Mouse (Mus musculus) heart, adult 2 months (tissue): ENCODE data around the gene Tbccd1. TPM values are rescaled to one million over a fixed set of nuclear protein-coding genes. Genes with fewer than 3 reads are reported as not detected.

ENCODE experiments used
- DNase-seq, 2 experiments: peaks; one replicate each; pipeline ENCODE4 v3.0.0; 2021
- H3K27ac ChIP-seq: fragments of 200-600 bp; 2 replicates; pipeline ENCODE4 v1.8.1; 2022
- H3K27me3 ChIP-seq: fragments of 200-500 bp; 2 replicates; pipeline ENCODE4 v1.6.1; 2012; ENCODE audit warnings: mild to moderate bottlenecking, low read length, inconsistent platforms, mixed read lengths; ENCODE audit not compliant: control insufficient read depth, insufficient read depth
- H3K36me3 ChIP-seq: fragments of 200-500 bp; 2 replicates; pipeline ENCODE4 v1.6.1; 2012; ENCODE audit warnings: low read length, inconsistent platforms; ENCODE audit not compliant: control insufficient read depth, insufficient read depth
- H3K4me1 ChIP-seq: fragments of 200-500 bp; 2 replicates; pipeline ENCODE4 v1.6.1; 2011; ENCODE audit warnings: low read length; ENCODE audit not compliant: control insufficient read depth, insufficient read depth
- H3K4me3 ChIP-seq: fragments of 200-600 bp; 2 replicates; pipeline ENCODE4 v1.8.1; 2022
- H3K79me2 ChIP-seq: fragments of 200-500 bp; replicated peaks from 2 replicates; pipeline ENCODE4 v1.6.1; 2012; ENCODE audit warnings: mild to moderate bottlenecking, inconsistent platforms, low read length, moderate library complexity, mixed read lengths; ENCODE audit not compliant: control insufficient read depth, insufficient read depth
- H3K9ac ChIP-seq: fragments of 200-500 bp; 2 replicates; pipeline ENCODE4 v1.6.1; 2012; ENCODE audit warnings: low read depth, mild to moderate bottlenecking, control low read depth, inconsistent platforms, low read length, mixed read lengths
- CTCF ChIP-seq: fragments of 200-600 bp; IDR thresholded peaks from 2 replicates; pipeline ENCODE4 v1.8.1; 2022; ENCODE audit warnings: antibody characterized with exemption, mild to moderate bottlenecking, moderate library complexity
- EP300 ChIP-seq: fragments of 200-500 bp; IDR thresholded peaks from 2 replicates; pipeline ENCODE4 v1.6.1; 2011; ENCODE audit warnings: low read depth, low read length, control low read depth; ENCODE audit not compliant: insufficient read depth
- POLR2A ChIP-seq: fragments of 200-500 bp; IDR thresholded peaks from 2 replicates; pipeline ENCODE4 v1.6.1; 2011; ENCODE audit warnings: mild to moderate bottlenecking, low read depth, low read length, control low read depth; ENCODE audit not compliant: insufficient read depth
- WGBS: fragments of 180-500 bp; shearing (Covaris S2); methylation state at CpG from one replicate; pipeline ENCODE4 v1.1.7; 2018; 5-methylcytosine and 5-hydroxymethylcytosine counted together
- intact Hi-C: fragments of 180-260 bp; cut with DNase I; formaldehyde crosslinking; loops from one replicate; pipeline ENCODE4 v1.15.1; 2025
- polyA plus RNA-seq: library from polyadenylated mRNA; depleted of rRNA; stranded (reverse); fragments of >200 nt; gene quantifications from 2 replicates; pipeline ENCODE4 v1.2.3, GENCODE M21; 2012
- total RNA-seq, 2 experiments: library from RNA; stranded (reverse); gene quantifications; 2 replicates each; pipeline ENCODE4 v1.2.3; 2021

The Tbccd1 gene
- total and polyA plus RNA-seq, 3 experiments, result 10.3 to 12.8 (median 12.7) TPM

- no peak for DNase-seq
- H3K79me2 ChIP-seq, result no peaks in the 10 kb centered on the region
- intact Hi-C loops, result no loop called here
- no peaks in the 10 kb centered on the region for H3K27me3 ChIP-seq
- H3K4me1 ChIP-seq, result peaks cover 5% of the 10 kb centered on the region
- H3K4me3 ChIP-seq, result no peak overlapping the region
- H3K27ac ChIP-seq, result no peak overlapping the region
- TF ChIP-seq EP300, result no peak
- TF ChIP-seq CTCF, result no peak
- no peak for TF ChIP-seq POLR2A
- no peaks in the 10 kb centered on the region for H3K36me3 ChIP-seq
- no peak overlapping the region for H3K9ac ChIP-seq
- 77% methylated on average over 5 of the region's 5 CpGs for WGBS
Observed at GRCm38 (mm10) chr16:22883441-22883840, 26.0 kb upstream of the Tbccd1 start.

DNA sequence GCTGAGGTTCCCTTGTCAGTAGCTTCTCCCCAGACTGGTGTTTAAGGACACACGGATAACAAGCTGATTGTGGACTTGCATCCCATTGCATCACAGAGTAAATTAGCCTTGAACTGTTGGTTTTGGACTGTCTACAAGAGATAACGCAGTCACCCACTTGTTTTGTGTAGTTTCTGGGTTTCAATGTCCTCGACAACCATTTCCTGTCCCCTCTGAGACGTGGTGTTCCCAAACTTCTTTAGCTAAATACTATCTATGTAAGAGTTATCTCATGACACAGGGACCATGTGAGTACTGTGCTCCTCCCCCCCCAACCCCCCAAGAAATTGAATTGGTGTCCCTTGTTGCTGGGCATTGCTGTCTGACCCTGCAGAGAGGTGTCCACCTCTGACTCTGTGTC lies 24.0 kb upstream of the Tbccd1 start:
- Histone ChIP-seq H3K4me1 (peaks cover 5% of the 10 kb centered on the region), H3K9ac (no peak overlapping the region), H3K27ac (no peak overlapping the region), H3K4me3 (no peak overlapping the region), H3K36me3 (no peaks in the 10 kb centered on the region), H3K27me3 (no peaks in the 10 kb centered on the region), H3K79me2 (no peaks in the 10 kb centered on the region)
- DNase-seq, result no peak
- WGBS, result 34% methylated on average over 4 of the region's 4 CpGs
- intact Hi-C loops, result no loop called here
- no peak for TF ChIP-seq EP300
- TF ChIP-seq CTCF, result no peak
- no peak for TF ChIP-seq POLR2A

DNA sequence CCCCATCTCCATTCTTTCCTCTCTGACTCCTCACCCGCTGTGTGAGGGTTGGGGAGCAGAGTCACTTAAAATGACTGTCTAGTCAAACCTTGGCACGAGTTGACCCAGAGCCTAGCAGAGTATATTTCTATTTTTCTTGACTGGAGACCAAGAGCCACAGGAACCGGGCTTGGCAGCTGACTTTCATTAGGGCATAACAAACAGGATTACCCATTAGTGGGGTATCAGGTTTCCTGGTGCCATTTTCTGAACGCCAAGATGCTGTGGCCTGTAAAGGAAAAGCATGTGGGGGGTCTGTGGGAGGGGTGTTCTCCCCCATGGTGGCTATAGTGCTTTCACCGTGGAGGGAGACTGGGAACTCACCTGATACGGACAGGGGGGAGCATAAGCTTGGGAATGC lies 23.4 kb upstream of the Tbccd1 start:
- Histone ChIP-seq H3K9ac (no peak overlapping the region), H3K79me2 (no peaks in the 10 kb centered on the region), H3K27ac (no peak overlapping the region), H3K4me1 (peaks cover 5% of the 10 kb centered on the region), H3K27me3 (no peaks in the 10 kb centered on the region), H3K4me3 (no peak overlapping the region), H3K36me3 (no peaks in the 10 kb centered on the region)
- 29% methylated on average over 6 of the region's 6 CpGs for WGBS
- no peak for TF ChIP-seq POLR2A
- no peak for TF ChIP-seq CTCF
- no peak for DNase-seq
- intact Hi-C loops, result no loop called here

DNA sequence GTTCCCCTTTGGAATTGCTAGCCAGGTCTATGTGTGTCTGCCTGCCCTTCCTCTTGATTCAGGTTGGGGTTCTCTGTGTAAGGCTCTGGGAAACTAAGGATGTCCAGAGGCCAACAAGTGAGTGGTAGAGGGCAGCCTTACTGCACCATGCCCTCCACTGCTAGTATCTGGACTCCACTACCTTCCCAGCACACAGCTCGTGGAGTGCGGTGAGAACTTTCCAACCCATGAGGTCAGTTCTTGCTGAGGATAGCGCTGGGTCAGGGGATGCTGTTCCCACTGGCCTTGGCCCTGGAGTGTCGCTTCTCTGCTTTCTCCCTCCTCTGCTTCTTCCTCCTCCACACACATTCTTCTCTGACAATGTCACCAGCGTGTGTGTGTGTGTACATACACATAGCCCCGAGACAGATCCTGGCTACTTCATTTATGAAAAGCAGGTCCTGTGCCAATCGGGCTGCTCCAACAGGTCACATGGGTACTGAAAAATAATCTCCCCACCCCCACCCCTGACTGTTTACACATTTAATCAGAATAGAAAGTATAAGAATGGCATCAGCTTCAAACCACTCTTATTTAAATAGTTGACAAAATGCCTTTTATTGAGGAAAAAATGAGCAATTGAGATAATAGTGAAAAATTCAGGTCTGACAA lies 22.6 kb upstream of the Tbccd1 start:
- intact Hi-C loops, result loop anchor here (5.0 kb wide), 1 partner anchor 72 kb away; the partner anchor contains the start of gene Hrg
- no peaks in the 10 kb centered on the region for H3K36me3 ChIP-seq
- H3K27me3 ChIP-seq, result no peaks in the 10 kb centered on the region
- no peak overlapping the region for H3K4me3 ChIP-seq
- no peak overlapping the region for H3K27ac ChIP-seq
- no peaks in the 10 kb centered on the region for H3K79me2 ChIP-seq
- H3K9ac ChIP-seq, result no peak overlapping the region
- no peak for DNase-seq
- TF ChIP-seq POLR2A, result no peak
- no peak for TF ChIP-seq EP300
- no peak for TF ChIP-seq CTCF
- 49% methylated on average over 7 of the region's 7 CpGs for WGBS
- peaks cover 5% of the 10 kb centered on the region for H3K4me1 ChIP-seq

DNA sequence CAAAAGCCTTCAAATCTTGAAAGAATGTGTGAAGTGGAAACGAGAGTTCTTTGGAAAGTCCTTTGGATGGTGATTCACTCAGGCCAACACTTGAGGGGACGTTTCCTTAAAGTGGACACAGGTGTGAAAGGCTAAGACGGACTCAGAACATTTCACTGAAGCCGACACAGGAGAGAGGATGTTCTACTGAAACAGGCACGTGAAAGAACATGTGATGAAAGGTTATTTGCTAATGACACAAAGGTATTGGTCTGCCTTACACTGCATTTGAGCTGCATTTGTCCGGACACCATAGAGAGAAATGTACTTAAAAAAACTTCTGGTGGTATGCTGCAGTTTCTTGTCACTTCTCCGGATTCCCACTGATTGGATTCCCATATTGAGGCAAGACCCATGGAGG lies 21.2 kb upstream of the Tbccd1 start:
- Histone ChIP-seq H3K79me2 (no peaks in the 10 kb centered on the region), H3K27ac (no peak overlapping the region), H3K4me1 (peaks cover 5% of the 10 kb centered on the region), H3K4me3 (no peak overlapping the region), H3K9ac (no peak overlapping the region), H3K27me3 (no peaks in the 10 kb centered on the region), H3K36me3 (no peaks in the 10 kb centered on the region)
- intact Hi-C loops, result loop anchor here (5.0 kb wide), 1 partner anchor 74 kb away; the partner anchor contains the start of gene Hrg
- TF ChIP-seq CTCF, result no peak
- TF ChIP-seq POLR2A, result no peak
- TF ChIP-seq EP300, result no peak
- WGBS, result 83% methylated on average over 7 of the region's 7 CpGs
- DNase-seq, result peak in 1 of 2 experiments; percentile 1

- no peaks in the 10 kb centered on the region for H3K36me3 ChIP-seq
- no peak overlapping the region for H3K4me3 ChIP-seq
- DNase-seq, result peak in 1 of 2 experiments; percentile 11
- H3K27me3 ChIP-seq, result no peaks in the 10 kb centered on the region
- TF ChIP-seq POLR2A, result no peak
- no peak for TF ChIP-seq EP300
- no peak for TF ChIP-seq CTCF
- H3K9ac ChIP-seq, result no peak overlapping the region
- intact Hi-C loops, result loop anchor here (2.0 to 5.0 kb wide), 2 partner anchors 74 to 257 kb away; partner anchors contain the start of gene Hrg
- peaks cover 5% of the 10 kb centered on the region for H3K4me1 ChIP-seq
- no peak overlapping the region for H3K27ac ChIP-seq
- H3K79me2 ChIP-seq, result no peaks in the 10 kb centered on the region
- 63% methylated on average over 11 of the region's 11 CpGs for WGBS
Observed at GRCm38 (mm10) chr16:22877660-22878390, 20.4 kb upstream of the Tbccd1 start.
